Mouse (Mus musculus): ENCODE results near the gene 4930447C04Rik.

- no peak for TF ChIP-seq POLR2A (IDR thresholded peaks at IDR 0.05; ENCODE audit: extremely low read depth, insufficient read depth, low read length)
- no peak for TF ChIP-seq CTCF (IDR thresholded peaks at IDR 0.05; ENCODE audit: extremely low read depth, insufficient read depth, low read length)
Measured at GRCm38 (mm10) chr12:72939616-72940015, 958 bp downstream of the 4930447C04Rik start, which contains the start of gene Six6.
